Mouse (Mus musculus): ENCODE results near the gene Adamts7.

DNA sequence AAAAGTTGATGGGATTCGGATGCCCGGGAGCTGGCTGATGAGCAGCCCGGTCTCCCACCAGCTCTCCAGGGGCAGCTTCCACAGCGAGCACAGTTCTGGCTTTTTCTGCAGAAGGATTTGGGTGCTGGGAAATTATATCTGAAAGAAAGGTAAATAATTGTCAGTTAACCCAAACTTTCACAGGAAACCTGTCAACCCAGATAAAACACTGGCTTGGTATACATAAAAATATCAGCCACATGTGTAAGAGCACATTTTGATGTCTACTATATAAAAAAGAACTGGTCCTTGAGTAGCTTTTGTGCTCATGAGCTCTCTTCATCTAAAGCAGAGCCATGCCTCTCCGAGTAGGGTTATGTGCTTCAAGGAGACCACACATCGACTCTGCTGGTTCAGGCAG is 78.2 kb downstream of the Adamts7 start:
- no peak for TF ChIP-seq CTCF (IDR thresholded peaks at IDR 0.05; ENCODE audit: extremely low read depth, insufficient read depth, insufficient read length, insufficient replicate concordance)
- no peak for TF ChIP-seq POLR2A (IDR thresholded peaks at IDR 0.05; ENCODE audit: low read depth, low read length)

All from spleen, adult 2 months (tissue).